Mouse (Mus musculus) limb, embryonic 12.5 days (tissue): ENCODE results near the gene Gm10553. TPM values are rescaled to one million over a fixed set of nuclear protein-coding genes. Genes with fewer than 3 reads are reported as not detected.
"Not testable (repeated sequence)": the region's sequence is repeated elsewhere in the genome, so short reads cannot be mapped to it uniquely, and the experiment has no call there.

Experiments used
- ATAC-seq: fragments of 200-750 bp; cut with Nextera tagmentation; 2 replicates; pipeline ENCODE4 v1.8.0; 2017; ENCODE audit warnings: low read depth, moderate TSS enrichment; ENCODE audit not compliant: insufficient number of reproducible peaks, insufficient read depth, low FRiP score, low TSS enrichment
- H3K27ac ChIP-seq: fragments of 300-500 bp; sonication (generic); 2 replicates; pipeline ENCODE4 v1.5.1; 2016; ENCODE audit warnings: mild to moderate bottlenecking, moderate library complexity
- H3K27me3 ChIP-seq: fragments of 300-500 bp; sonication (generic); 2 replicates; pipeline ENCODE4 v1.6.1; 2016; ENCODE audit warnings: mild to moderate bottlenecking, moderate library complexity
- H3K36me3 ChIP-seq: fragments of 300-500 bp; sonication (generic); 2 replicates; pipeline ENCODE4 v1.6.1; 2016; ENCODE audit warnings: mild to moderate bottlenecking, moderate library complexity
- H3K4me1 ChIP-seq: fragments of 300-500 bp; sonication (generic); replicated peaks from 2 replicates; pipeline ENCODE4 v1.6.1; 2016
- H3K4me2 ChIP-seq: fragments of 300-500 bp; sonication (generic); 2 replicates; pipeline ENCODE4 v1.6.1; 2016; ENCODE audit warnings: mild to moderate bottlenecking, moderate library complexity
- H3K4me3 ChIP-seq: fragments of 300-500 bp; sonication (generic); replicated peaks from 2 replicates; pipeline ENCODE4 v1.5.1; 2016; ENCODE audit warnings: mild to moderate bottlenecking
- H3K9ac ChIP-seq: fragments of 300-500 bp; sonication (generic); replicated peaks from 2 replicates; pipeline ENCODE4 v1.6.1; 2016; ENCODE audit warnings: mild to moderate bottlenecking, moderate library complexity
- H3K9me3 ChIP-seq: fragments of 300-500 bp; sonication (generic); 2 replicates; pipeline ENCODE4 v1.6.1; 2016; ENCODE audit warnings: mild to moderate bottlenecking, moderate library complexity
- WGBS: fragments of 180-500 bp; shearing (Covaris S2); methylation state at CpG from one replicate; pipeline ENCODE4 v1.1.7; 2016; 5-methylcytosine and 5-hydroxymethylcytosine counted together
- polyA plus RNA-seq: library from polyadenylated mRNA; unstranded; fragments of >200 nt; fragmentation: Nextera tagmentation; extraction: Ambion mirVana; gene quantifications from 2 replicates; pipeline ENCODE4 v1.2.1, GENCODE M21; 2016

Gm10553 gene
- polyA plus RNA-seq, 1 experiment from 2014 or later: not detected

DNA sequence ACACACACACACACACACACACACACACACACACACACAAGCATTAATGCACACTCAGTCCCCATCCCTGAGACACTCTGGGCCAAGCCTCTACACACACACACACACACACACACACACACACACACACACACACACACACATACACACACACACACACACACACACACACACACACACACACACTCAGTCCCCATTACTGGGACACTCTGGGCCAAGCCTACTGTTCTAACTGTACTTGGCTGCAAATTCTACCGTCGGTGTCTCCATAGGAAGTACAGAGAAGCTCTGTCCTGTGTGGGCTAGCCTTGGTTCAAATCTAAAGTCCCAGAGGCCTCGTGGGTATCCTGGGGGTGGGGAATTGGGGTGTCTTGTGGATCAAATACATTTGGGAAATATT, 10.9 kb downstream of the Gm10553 start:
- not testable (repeated sequence) for ATAC-seq, H3K4me3 ChIP-seq, H3K9ac ChIP-seq, H3K4me1 ChIP-seq, H3K4me2 ChIP-seq, H3K27me3 ChIP-seq, H3K36me3 ChIP-seq, H3K27ac ChIP-seq
- 73% methylated on average over 3 of the region's 3 CpGs for WGBS
- peaks cover 13% of the 10 kb centered on the region for H3K9me3 ChIP-seq

GRCm38 (mm10) chr1:85111572-85111971, 11.6 kb downstream of the Gm10553 start:
- ATAC-seq, H3K27ac ChIP-seq: not testable (repeated sequence)

DNA sequence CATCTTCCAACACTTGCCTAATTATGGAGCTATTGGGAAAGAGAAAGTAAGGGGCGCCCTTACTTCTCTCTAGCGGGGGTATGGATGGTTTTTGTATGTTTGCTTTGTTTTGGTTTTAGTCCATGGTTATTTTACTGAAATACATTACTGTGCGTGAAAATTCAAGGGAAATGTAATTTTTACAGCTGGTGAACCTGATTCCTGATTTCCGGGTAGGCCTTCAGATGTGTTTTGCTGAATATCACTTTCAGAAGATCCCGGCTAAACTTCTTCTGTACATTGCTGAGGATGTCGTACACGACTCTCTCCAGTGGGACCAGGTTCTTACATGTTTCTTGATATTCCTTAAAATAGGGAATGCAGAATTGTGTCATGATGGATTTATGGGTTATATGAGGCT, 12.3 kb downstream of the Gm10553 start:
- not testable (repeated sequence) for H3K4me2 ChIP-seq, ATAC-seq, H3K27me3 ChIP-seq, H3K4me3 ChIP-seq, H3K4me1 ChIP-seq, H3K36me3 ChIP-seq, H3K9ac ChIP-seq, H3K27ac ChIP-seq
- WGBS: 92% methylated on average over 7 of the region's 7 CpGs
- H3K9me3 ChIP-seq: peaks cover 13% of the 10 kb centered on the region

More at GRCm38 (mm10) chr1:85111572-85111971, 11.6 kb downstream of the Gm10553 start:
- not testable (repeated sequence) for H3K36me3 ChIP-seq, H3K4me3 ChIP-seq, H3K4me1 ChIP-seq, H3K27me3 ChIP-seq, H3K9ac ChIP-seq, H3K4me2 ChIP-seq
- 70% methylated on average over 10 of the region's 10 CpGs for WGBS
- H3K9me3 ChIP-seq: peaks cover 13% of the 10 kb centered on the region

- H3K9ac ChIP-seq, H3K4me2 ChIP-seq, H3K4me3 ChIP-seq, H3K36me3 ChIP-seq, H3K27ac ChIP-seq, H3K27me3 ChIP-seq, H3K4me1 ChIP-seq, ATAC-seq: not testable (repeated sequence)
- WGBS: 70% methylated on average over 2 of the region's 5 CpGs
- H3K9me3 ChIP-seq: peaks cover 13% of the 10 kb centered on the region
Measured at GRCm38 (mm10) chr1:85112889-85113288, 12.9 kb downstream of the Gm10553 start.

DNA sequence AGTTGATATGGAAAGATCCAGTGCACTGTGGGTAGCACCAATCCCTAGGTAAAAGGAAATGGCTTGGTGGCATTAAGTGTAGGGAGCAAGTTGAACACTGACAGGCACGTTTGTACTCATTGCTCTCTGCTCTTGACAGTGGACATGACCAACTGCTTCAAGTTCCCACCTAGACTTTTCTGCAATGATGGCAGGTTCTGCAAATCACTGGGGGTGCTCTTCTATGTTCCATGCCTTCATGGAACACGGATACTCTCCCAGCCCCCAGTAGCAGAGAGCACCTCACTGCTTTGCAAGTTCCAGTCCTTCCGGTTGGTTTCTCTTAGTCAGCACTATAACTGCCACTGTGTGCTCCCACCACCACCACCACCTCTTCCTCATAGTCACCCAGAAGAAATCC, 14.1 kb downstream of the Gm10553 start:
- H3K27ac ChIP-seq, H3K4me3 ChIP-seq, H3K4me2 ChIP-seq, H3K4me1 ChIP-seq, H3K27me3 ChIP-seq, H3K9ac ChIP-seq, H3K36me3 ChIP-seq: not testable (repeated sequence)
- ATAC-seq: peak; percentile 66; the same call in 1 of the 2 replicates
- WGBS: 80% methylated on average over 3 of the region's 3 CpGs
- peaks cover 13% of the 10 kb centered on the region for H3K9me3 ChIP-seq

DNA sequence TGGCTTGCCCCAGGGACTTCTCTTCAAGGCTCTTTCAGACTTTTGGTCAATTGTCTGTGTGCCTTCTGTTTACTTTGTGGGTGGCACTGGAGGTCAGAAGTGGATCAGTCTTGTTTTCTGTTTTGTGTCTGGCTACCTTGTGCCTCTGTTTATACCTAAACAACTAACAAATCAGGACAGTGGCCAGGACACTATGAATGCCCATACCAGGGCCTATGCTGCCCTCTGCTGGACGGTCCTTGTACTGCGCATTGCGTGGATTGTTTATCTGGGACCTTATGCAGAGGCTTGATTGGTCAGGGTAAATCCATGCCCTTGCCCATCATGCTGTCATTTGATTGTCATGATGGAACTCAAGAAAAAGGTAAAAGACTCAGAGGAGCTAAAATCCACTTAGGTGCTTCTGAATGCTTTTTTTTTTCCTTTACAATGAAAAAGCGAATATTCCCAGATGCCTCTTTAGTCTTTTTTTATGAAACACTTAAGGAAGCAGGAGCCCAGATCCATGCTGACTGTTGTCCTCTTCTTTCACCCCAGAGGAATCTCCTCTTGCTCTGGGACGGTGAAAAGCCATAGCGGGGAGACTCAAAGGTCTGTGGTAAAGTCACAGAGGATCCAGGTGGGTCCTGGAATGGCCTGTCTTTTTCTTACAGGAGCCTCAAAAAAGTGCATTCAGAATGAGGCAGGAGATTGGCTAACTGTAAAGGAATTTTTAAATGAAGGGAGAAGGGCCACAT, 14.9 kb downstream of the Gm10553 start:
- not testable (repeated sequence) for ATAC-seq, H3K27me3 ChIP-seq
- WGBS: 52% methylated on average over 6 of the region's 6 CpGs

GRCm38 (mm10) chr1:85117537-85117936, 17.6 kb downstream of the Gm10553 start:
- not testable (repeated sequence) for ATAC-seq, H3K4me2 ChIP-seq, H3K9ac ChIP-seq, H3K4me1 ChIP-seq, H3K27ac ChIP-seq, H3K4me3 ChIP-seq, H3K36me3 ChIP-seq, H3K27me3 ChIP-seq
- H3K9me3 ChIP-seq: peaks cover 15% of the 10 kb centered on the region; the same call in 1 of the 2 replicates
- 70% methylated on average over 4 of the region's 6 CpGs for WGBS

More for the DNA sequence above, 14.9 kb downstream of the Gm10553 start:
- H3K4me1 ChIP-seq, H3K36me3 ChIP-seq, H3K27ac ChIP-seq, H3K4me2 ChIP-seq, H3K9ac ChIP-seq, H3K4me3 ChIP-seq: not testable (repeated sequence)
- H3K9me3 ChIP-seq: peaks cover 13% of the 10 kb centered on the region

DNA sequence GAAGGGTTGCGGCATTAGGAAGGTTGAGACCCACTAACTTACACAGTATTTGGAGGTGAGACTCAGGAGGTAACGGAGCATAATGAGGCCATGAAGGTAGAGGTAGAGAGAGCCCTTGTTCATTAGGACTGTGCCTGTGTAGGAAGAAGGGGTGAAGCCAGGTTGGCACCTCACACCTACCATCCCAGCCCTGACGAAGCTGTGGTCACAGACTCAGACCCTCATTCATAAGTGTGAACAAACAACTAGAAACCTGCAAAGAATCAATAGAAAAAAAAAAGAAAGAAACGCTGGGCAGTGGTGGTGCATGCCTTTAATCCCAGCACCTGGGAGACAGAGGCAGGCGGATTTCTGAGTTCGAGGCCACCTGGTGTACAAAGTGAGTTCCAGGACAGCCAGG, 18.4 kb downstream of the Gm10553 start:
- not testable (repeated sequence) for H3K4me2 ChIP-seq, H3K27me3 ChIP-seq, ATAC-seq, H3K27ac ChIP-seq, H3K36me3 ChIP-seq, H3K9ac ChIP-seq, H3K4me3 ChIP-seq, H3K4me1 ChIP-seq
- WGBS: 83% methylated on average over 5 of the region's 6 CpGs
- peaks cover 11% of the 10 kb centered on the region; the same call in 1 of the 2 replicates for H3K9me3 ChIP-seq

- 93% methylated on average over 4 of the region's 4 CpGs for WGBS
- not testable (repeated sequence) for H3K9ac ChIP-seq, ATAC-seq, H3K27ac ChIP-seq, H3K4me3 ChIP-seq, H3K9me3 ChIP-seq, H3K4me1 ChIP-seq, H3K36me3 ChIP-seq, H3K27me3 ChIP-seq, H3K4me2 ChIP-seq
Measured at GRCm38 (mm10) chr1:85121841-85122240, 21.9 kb downstream of the Gm10553 start.

DNA sequence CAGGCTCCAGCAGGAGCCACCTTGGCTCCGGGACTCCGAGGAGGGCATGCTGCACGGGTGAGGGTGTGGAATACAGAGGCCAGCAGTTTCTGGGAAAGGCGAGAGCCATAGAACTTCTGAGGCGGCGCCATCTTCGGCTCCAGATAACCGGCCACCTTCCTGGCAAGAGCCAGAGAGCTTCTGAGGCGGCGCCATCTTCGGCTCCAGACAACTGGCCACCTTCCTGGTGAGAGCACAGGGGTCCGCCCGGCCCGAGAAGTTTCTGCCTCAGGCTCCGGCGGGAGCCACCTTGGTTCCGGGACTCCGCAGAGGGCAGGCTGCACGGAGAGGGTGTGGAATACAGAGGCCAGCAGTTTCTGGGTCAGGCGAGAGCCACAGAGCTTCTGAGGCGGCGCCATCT, 33.7 kb downstream of the Gm10553 start:
- H3K4me2 ChIP-seq, H3K27me3 ChIP-seq, ATAC-seq, H3K4me1 ChIP-seq, H3K27ac ChIP-seq, H3K9ac ChIP-seq, H3K9me3 ChIP-seq, H3K4me3 ChIP-seq, H3K36me3 ChIP-seq: not testable (repeated sequence)
- WGBS: 87% methylated on average over 19 of the region's 22 CpGs
